Mouse (Mus musculus) midbrain, postnatal 0 days (tissue): ENCODE results near the gene Ifnlr1. TPM values are rescaled to one million over a fixed set of nuclear protein-coding genes. Genes with fewer than 3 reads are reported as not detected.

Source experiments
- ATAC-seq: fragments of 200-750 bp; cut with Nextera tagmentation; 2 replicates; pipeline ENCODE4 v1.8.0; 2017; ENCODE audit warnings: moderate number of reproducible peaks, mild to moderate bottlenecking, moderate TSS enrichment, moderate library complexity; ENCODE audit not compliant: low FRiP score
- DNase-seq: peaks from one replicate; pipeline ENCODE4 v3.0.0-alpha.2; 2015; ENCODE audit warnings: low spot score
- H3K27ac ChIP-seq: fragments of 300-500 bp; sonication (generic); 2 replicates; pipeline ENCODE4 v1.5.1; 2014; ENCODE audit warnings: low read depth, mild to moderate bottlenecking, low read length, mixed read lengths
- H3K27me3 ChIP-seq: fragments of 300-500 bp; sonication (generic); 2 replicates; pipeline ENCODE4 v1.6.1; 2014; ENCODE audit warnings: low read length, control low read depth, mixed read lengths; ENCODE audit not compliant: insufficient read depth
- H3K36me3 ChIP-seq: fragments of 300-500 bp; sonication (generic); 2 replicates; pipeline ENCODE4 v1.6.1; 2014; ENCODE audit warnings: low read length, control low read depth, mixed read lengths; ENCODE audit not compliant: insufficient read depth
- H3K4me1 ChIP-seq: fragments of 300-500 bp; sonication (generic); 2 replicates; pipeline ENCODE4 v1.6.1; 2014; ENCODE audit warnings: mild to moderate bottlenecking, control low read depth, antibody characterized with exemption, low read length, mixed read lengths; ENCODE audit not compliant: insufficient read depth
- H3K4me2 ChIP-seq: fragments of 300-500 bp; sonication (generic); 2 replicates; pipeline ENCODE4 v1.6.1; 2014; ENCODE audit warnings: low read depth, mild to moderate bottlenecking, low read length, mixed read lengths; ENCODE audit not compliant: poor library complexity, severe bottlenecking
- H3K4me3 ChIP-seq: fragments of 300-500 bp; sonication (generic); 2 replicates; pipeline ENCODE4 v1.5.1; 2014; ENCODE audit warnings: low read depth, mild to moderate bottlenecking, low read length, moderate library complexity
- H3K9ac ChIP-seq: fragments of 300-500 bp; sonication (generic); replicated peaks from 2 replicates; pipeline ENCODE4 v1.6.1; 2014; ENCODE audit warnings: mild to moderate bottlenecking, low read length, moderate library complexity, mixed read lengths; ENCODE audit not compliant: poor library complexity, severe bottlenecking
- H3K9me3 ChIP-seq: fragments of 300-500 bp; sonication (generic); 2 replicates; pipeline ENCODE4 v1.6.1; 2016; ENCODE audit warnings: low read length, control low read depth
- CTCF ChIP-seq: IDR thresholded peaks from 2 replicates; pipeline ENCODE4 v1.5.1; 2016; ENCODE audit warnings: antibody characterized with exemption, mild to moderate bottlenecking
- WGBS: fragments of 180-500 bp; shearing (Covaris S2); extraction: QIAGEN DNeasy Blood & Tissue Kit; methylation state at CpG from one replicate; pipeline ENCODE4 v1.1.7; 2014; 5-methylcytosine and 5-hydroxymethylcytosine counted together
- polyA plus RNA-seq: library from polyadenylated mRNA; unstranded; fragments of >200 nt; fragmentation: Nextera tagmentation; extraction: Ambion mirVana; gene quantifications from 2 replicates; pipeline ENCODE4 v1.2.1, GENCODE M21; 2015
- total RNA-seq: library from RNA; depleted of rRNA; stranded (reverse); fragments of >200 nt; gene quantifications from 2 replicates; pipeline ENCODE4 v1.2.3, GENCODE M21; 2014

Ifnlr1 gene
- total and polyA plus RNA-seq, 2 experiments from 2014 or later = 0.10 to 0.22 TPM

DNA sequence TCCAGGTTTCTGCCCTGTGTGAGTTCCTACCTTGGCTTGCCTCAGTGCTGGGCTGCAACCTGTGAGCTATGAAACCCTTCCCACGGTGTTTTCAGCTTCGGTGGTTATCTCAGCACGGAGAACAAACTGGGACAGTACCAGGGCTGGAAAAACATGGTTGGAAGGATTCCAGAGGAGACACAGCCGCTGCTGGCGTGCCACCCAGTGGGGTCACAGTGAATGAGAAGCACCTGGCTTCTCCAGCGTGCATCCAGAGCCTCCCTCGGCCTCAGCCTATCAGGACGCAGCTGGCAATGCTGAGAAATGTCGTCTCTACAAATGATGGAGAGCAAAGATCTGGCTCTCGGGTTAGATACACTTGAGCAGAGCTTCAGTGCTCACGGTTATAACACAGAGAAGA, 40.3 kb downstream of the Ifnlr1 start:
- Histone ChIP-seq H3K36me3 (no peaks in the 10 kb centered on the region), H3K9me3 (no peaks in the 10 kb centered on the region), H3K27ac (no peak overlapping the region), H3K27me3 (0 out of 2 replicates have a peak, but pooled peaks cover 3% of the 10 kb centered on the region), H3K4me2 (no peak overlapping the region), H3K9ac (no peak overlapping the region), H3K4me1 (no peaks in the 10 kb centered on the region; the same call in 1 of the 2 replicates), H3K4me3 (no peak overlapping the region)
- ATAC-seq = no peak
- peak; percentile 14 for DNase-seq
- 79% methylated on average over 11 of the region's 11 CpGs for WGBS
- no peak for TF ChIP-seq CTCF

DNA sequence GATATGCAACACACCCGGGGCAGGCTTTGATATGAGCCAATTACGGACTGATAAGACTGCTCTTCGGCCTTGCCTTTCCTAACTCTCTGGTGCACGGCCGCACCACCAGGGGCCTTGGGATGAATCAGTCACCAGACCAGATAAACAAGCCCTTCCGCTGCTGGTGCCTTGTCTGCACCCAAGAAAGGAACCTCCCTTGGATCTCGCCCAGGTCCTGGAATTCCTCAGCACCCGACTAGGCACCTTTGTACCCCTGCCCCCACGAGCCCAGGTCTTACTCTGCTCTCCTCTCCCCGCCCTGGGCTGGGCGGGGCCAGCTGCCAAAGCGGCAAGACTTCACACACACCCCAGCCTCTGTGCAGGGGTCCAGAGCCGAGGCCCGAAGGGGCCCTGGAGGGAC, 41.7 kb downstream of the Ifnlr1 start, which contains the start of gene Il22ra1:
Gene Il22ra1 (plus strand): TSS at position 356 of the 400 bp plus-strand sequence.
- Histone ChIP-seq H3K9me3 (no peaks in the 10 kb centered on the region), H3K27ac (no peak within 1 kb of the TSS), H3K9ac (no peak within 1 kb of the TSS), H3K4me2 (no peak within 1 kb of the TSS), H3K27me3 (0 out of 2 replicates have a peak, but pooled peaks cover 3% of the 10 kb centered on the region), H3K4me1 (no peaks in the 10 kb centered on the region; the same call in 1 of the 2 replicates), H3K36me3 (no peaks in the 10 kb centered on the region), H3K4me3 (no peak within 1 kb of the TSS)
- ATAC-seq (no peak), DNase-seq (no peak)
- TF ChIP-seq CTCF = no peak
- WGBS = 55% methylated on average over 14 of the region's 14 CpGs

DNA sequence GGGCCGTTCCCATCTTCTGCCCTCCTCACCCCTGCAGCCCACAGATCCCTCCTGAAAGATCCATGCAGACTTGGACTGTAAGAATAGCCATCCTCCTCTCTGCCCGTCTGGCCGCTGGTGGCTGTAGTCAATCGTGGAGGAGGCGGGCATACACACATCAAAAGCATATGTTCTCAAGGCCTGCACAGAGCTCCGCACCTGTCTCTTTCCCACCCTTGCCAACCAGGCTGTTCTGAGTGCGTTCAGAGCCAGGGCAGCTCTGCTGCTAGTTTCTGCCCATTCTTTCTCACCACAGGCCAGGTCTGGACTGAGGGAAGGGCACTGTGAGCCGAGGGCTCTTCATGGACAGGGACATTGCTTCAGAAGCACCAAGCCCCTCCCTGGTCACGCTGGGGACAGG, 44.1 kb downstream of the Ifnlr1 start:
- TF ChIP-seq CTCF = no peak
- Histone ChIP-seq H3K9ac (no peak overlapping the region), H3K4me3 (no peak overlapping the region), H3K27me3 (0 out of 2 replicates have a peak, but pooled peaks cover 3% of the 10 kb centered on the region), H3K9me3 (no peaks in the 10 kb centered on the region), H3K36me3 (no peaks in the 10 kb centered on the region), H3K4me1 (no peaks in the 10 kb centered on the region; the same call in 1 of the 2 replicates), H3K27ac (no peak overlapping the region), H3K4me2 (no peak overlapping the region)
- DNase-seq (peak; percentile 33), ATAC-seq (no peak)
- 83% methylated on average over 9 of the region's 9 CpGs for WGBS

DNA sequence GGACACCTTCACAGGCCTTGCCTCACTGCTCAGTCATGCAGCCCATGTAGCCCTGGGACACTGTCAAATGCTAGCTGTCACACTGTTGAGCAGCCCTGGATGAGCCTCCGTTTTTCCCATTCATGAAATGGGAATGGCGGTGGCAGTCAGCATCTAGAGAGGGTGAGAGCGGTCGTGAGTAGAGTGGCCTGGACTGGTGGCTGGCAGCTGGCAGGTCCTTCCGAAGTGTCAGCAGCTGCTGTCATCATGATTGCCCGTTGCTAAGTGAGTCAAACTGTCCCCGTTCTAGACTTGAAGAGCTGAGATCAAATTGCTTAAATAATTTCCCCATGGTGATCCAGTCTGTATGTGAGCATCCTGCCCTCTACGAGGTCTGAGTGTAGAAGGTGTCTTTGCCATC, 44.9 kb downstream of the Ifnlr1 start:
- TF ChIP-seq CTCF = no peak

DNA sequence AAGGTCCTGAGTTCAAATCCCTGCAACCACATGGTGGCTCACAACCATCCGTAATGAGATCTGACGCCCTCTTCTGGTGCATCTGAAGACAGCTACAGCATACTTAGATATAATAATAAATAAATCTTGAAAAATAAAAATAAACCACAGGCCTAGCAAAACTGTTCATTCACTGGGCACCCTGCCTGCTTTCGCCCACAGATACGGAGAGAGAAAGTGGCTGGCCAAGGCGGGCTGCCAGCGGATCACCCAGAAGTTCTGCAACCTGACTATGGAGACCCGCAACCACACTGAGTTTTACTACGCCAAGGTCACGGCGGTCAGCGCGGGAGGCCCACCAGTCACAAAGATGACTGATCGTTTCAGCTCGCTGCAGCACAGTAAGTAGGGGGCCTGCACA, 47.8 kb downstream of the Ifnlr1 start:
- H3K4me1 ChIP-seq = no peaks in the 10 kb centered on the region; the same call in 1 of the 2 replicates
- DNase-seq = no peak
- no peak overlapping the region for H3K27ac ChIP-seq
- no peaks in the 10 kb centered on the region for H3K27me3 ChIP-seq
- no peak overlapping the region for H3K4me2 ChIP-seq
- ATAC-seq = no peak
- no peak overlapping the region for H3K9ac ChIP-seq
- no peak for TF ChIP-seq CTCF
- H3K9me3 ChIP-seq = no peaks in the 10 kb centered on the region
- H3K36me3 ChIP-seq = no peaks in the 10 kb centered on the region
- no peak overlapping the region for H3K4me3 ChIP-seq
- 94% methylated on average over 14 of the region's 14 CpGs for WGBS

More for the DNA sequence above, 44.9 kb downstream of the Ifnlr1 start:
- Histone ChIP-seq H3K27me3 (0 out of 2 replicates have a peak, but pooled peaks cover 3% of the 10 kb centered on the region), H3K4me2 (no peak overlapping the region), H3K4me3 (no peak overlapping the region), H3K9ac (no peak overlapping the region), H3K9me3 (no peaks in the 10 kb centered on the region), H3K4me1 (no peaks in the 10 kb centered on the region; the same call in 1 of the 2 replicates), H3K36me3 (no peaks in the 10 kb centered on the region), H3K27ac (no peak overlapping the region)
- 76% methylated on average over 8 of the region's 8 CpGs for WGBS
- DNase-seq = no peak
- no peak for ATAC-seq

DNA sequence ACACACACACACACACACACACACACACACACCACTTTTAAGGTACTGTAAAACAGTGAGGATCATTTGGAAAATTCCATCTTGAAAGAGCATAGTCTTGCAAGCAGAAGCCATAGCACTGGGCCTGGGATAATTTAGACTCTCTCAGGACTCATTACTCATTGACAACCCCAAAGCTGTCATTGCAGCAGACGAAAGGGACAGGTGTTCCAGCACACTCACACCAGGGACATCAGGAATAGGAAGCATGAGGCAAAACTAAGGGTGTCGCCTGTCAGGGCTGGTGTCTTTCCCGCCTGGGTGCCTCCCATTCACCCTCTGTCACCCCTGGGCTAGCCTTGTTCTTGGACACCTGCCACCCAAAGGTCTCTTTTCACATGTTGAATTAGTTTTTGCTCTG, 50.8 kb downstream of the Ifnlr1 start:
- H3K27me3 ChIP-seq = no peaks in the 10 kb centered on the region
- H3K27ac ChIP-seq = no peak overlapping the region
- H3K4me1 ChIP-seq = no peaks in the 10 kb centered on the region
- no peaks in the 10 kb centered on the region for H3K9me3 ChIP-seq
- H3K4me3 ChIP-seq = no peak overlapping the region
- DNase-seq = no peak
- 83% methylated on average over 3 of the region's 3 CpGs for WGBS
- TF ChIP-seq CTCF = no peak
- no peaks in the 10 kb centered on the region for H3K36me3 ChIP-seq
- H3K4me2 ChIP-seq = no peak overlapping the region
- no peak for ATAC-seq
- H3K9ac ChIP-seq = no peak overlapping the region
